Mouse (Mus musculus): ENCODE measurements around the gene Atr.

GRCm38 (mm10) chr9:95832758-95833157 is 24.6 kb upstream of the Atr start:
- TF ChIP-seq CTCF (IDR thresholded peaks at IDR 0.05; ENCODE audit: low read depth) = no peak
- TF ChIP-seq EP300 (IDR thresholded peaks at IDR 0.05; ENCODE audit: low read depth) = no peak

Measured in liver, embryonic 14.5 days (tissue).